Mouse (Mus musculus) liver, postnatal 0 days (tissue): ENCODE results near the gene Foxc1.

Experiments used
- CTCF ChIP-seq: sonication (generic); IDR thresholded peaks from 2 replicates; pipeline ENCODE4 v1.5.1; 2016; ENCODE audit warnings: antibody characterized with exemption, low read depth
- EP300 ChIP-seq: IDR thresholded peaks from 2 replicates; pipeline ENCODE4 v1.6.1; 2016; ENCODE audit warnings: antibody characterized with exemption, low read depth, mild to moderate bottlenecking

- no peak for TF ChIP-seq CTCF
- TF ChIP-seq EP300: no peak
Measured at GRCm38 (mm10) chr13:31782063-31782462, 24.4 kb upstream of the Foxc1 start.
